Mouse (Mus musculus) liver, embryonic 12.5 days (tissue): ENCODE measurements at regions not wholly inside any gene's neighbourhood (a gene's known extent, or its start where the extent isn't known, plus 50 kb on each side); places are given as distances from the start of the nearest gene placed in this dataset.
"Not testable (repeated sequence)": the region's sequence is repeated elsewhere in the genome, so short reads cannot be mapped to it uniquely, and the experiment has no call there.

Experiments used
- ATAC-seq: fragments of 200-750 bp; cut with Nextera tagmentation; 2 replicates; pipeline ENCODE4 v1.8.0; 2017; ENCODE audit warnings: moderate number of reproducible peaks, mild to moderate bottlenecking, moderate library complexity
- H3K27ac ChIP-seq: fragments of 300-500 bp; sonication (generic); 2 replicates; pipeline ENCODE4 v1.5.1; 2016; ENCODE audit warnings: mild to moderate bottlenecking
- H3K27me3 ChIP-seq: fragments of 300-500 bp; sonication (generic); replicated peaks from 2 replicates; pipeline ENCODE4 v1.6.1; 2016; ENCODE audit warnings: mild to moderate bottlenecking, moderate library complexity
- H3K36me3 ChIP-seq: fragments of 300-500 bp; sonication (generic); 2 replicates; pipeline ENCODE4 v1.6.1; 2016; ENCODE audit warnings: mild to moderate bottlenecking, moderate library complexity
- H3K4me1 ChIP-seq: fragments of 300-500 bp; sonication (generic); 2 replicates; pipeline ENCODE4 v1.6.1; 2016
- H3K4me2 ChIP-seq: fragments of 300-500 bp; sonication (generic); 2 replicates; pipeline ENCODE4 v1.6.1; 2016; ENCODE audit warnings: mild to moderate bottlenecking, moderate library complexity
- H3K4me3 ChIP-seq: fragments of 300-500 bp; sonication (generic); 2 replicates; pipeline ENCODE4 v1.5.1; 2016; ENCODE audit warnings: mild to moderate bottlenecking, moderate library complexity
- H3K9ac ChIP-seq: fragments of 300-500 bp; sonication (generic); 2 replicates; pipeline ENCODE4 v1.6.1; 2016; ENCODE audit warnings: mild to moderate bottlenecking, moderate library complexity
- H3K9me3 ChIP-seq: fragments of 300-500 bp; sonication (generic); replicated peaks from 2 replicates; pipeline ENCODE4 v1.6.1; 2016; ENCODE audit warnings: mild to moderate bottlenecking, moderate library complexity
- WGBS: fragments of 180-500 bp; shearing (Covaris S2); methylation state at CpG from one replicate; pipeline ENCODE4 v1.1.7; 2016; ENCODE audit not compliant: insufficient replicate concordance; 5-methylcytosine and 5-hydroxymethylcytosine counted together

- H3K27ac ChIP-seq = no peak overlapping the region
- no peak overlapping the region for H3K9ac ChIP-seq
- no peaks in the 10 kb centered on the region for H3K36me3 ChIP-seq
- no peaks in the 10 kb centered on the region for H3K27me3 ChIP-seq
- H3K4me2 ChIP-seq = no peak overlapping the region
- H3K4me1 ChIP-seq = no peaks in the 10 kb centered on the region
- no peak overlapping the region for H3K4me3 ChIP-seq
- ATAC-seq = no peak
- H3K9me3 ChIP-seq = no peaks in the 10 kb centered on the region
Measured at GRCm38 (mm10) chr8:42442786-42443185, 698.5 kb downstream of the Triml1 start.

- Histone ChIP-seq H3K36me3 (no peaks in the 10 kb centered on the region), H3K9me3 (no peaks in the 10 kb centered on the region), H3K9ac (no peak overlapping the region), H3K27ac (no peak overlapping the region), H3K27me3 (no peaks in the 10 kb centered on the region), H3K4me3 (no peak overlapping the region), H3K4me1 (no peaks in the 10 kb centered on the region), H3K4me2 (no peak overlapping the region)
- WGBS = 53% methylated on average over 2 of the region's 2 CpGs
- no peak for ATAC-seq
Measured at GRCm38 (mm10) chr8:42402632-42403031, 738.7 kb downstream of the Triml1 start.

- no peak overlapping the region for H3K27ac ChIP-seq
- no peaks in the 10 kb centered on the region for H3K4me1 ChIP-seq
- ATAC-seq = no peak
- no peaks in the 10 kb centered on the region for H3K9me3 ChIP-seq
- WGBS = 54% methylated on average over 3 of the region's 3 CpGs
- no peaks in the 10 kb centered on the region for H3K36me3 ChIP-seq
- no peak overlapping the region for H3K4me2 ChIP-seq
- no peak overlapping the region for H3K9ac ChIP-seq
- H3K4me3 ChIP-seq = no peak overlapping the region
- H3K27me3 ChIP-seq = no peaks in the 10 kb centered on the region
Measured at GRCm38 (mm10) chr8:42396886-42397285, 744.4 kb downstream of the Triml1 start.

- Histone ChIP-seq H3K4me3 (no peak overlapping the region), H3K9me3 (no peaks in the 10 kb centered on the region), H3K27me3 (no peaks in the 10 kb centered on the region), H3K27ac (no peak overlapping the region), H3K9ac (no peak overlapping the region), H3K4me2 (no peak overlapping the region), H3K4me1 (no peaks in the 10 kb centered on the region), H3K36me3 (no peaks in the 10 kb centered on the region)
- ATAC-seq = no peak
- 54% methylated on average over 3 of the region's 3 CpGs for WGBS
Measured at GRCm38 (mm10) chr8:42388816-42389215, 752.5 kb downstream of the Triml1 start.

- Histone ChIP-seq H3K9ac (no peak overlapping the region), H3K4me2 (no peak overlapping the region), H3K4me1 (no peaks in the 10 kb centered on the region), H3K4me3 (no peak overlapping the region), H3K27me3 (no peaks in the 10 kb centered on the region), H3K36me3 (no peaks in the 10 kb centered on the region), H3K9me3 (no peaks in the 10 kb centered on the region), H3K27ac (no peak overlapping the region)
- no peak for ATAC-seq
- WGBS = 60% methylated on average over 3 of the region's 3 CpGs
Measured at GRCm38 (mm10) chr8:42348073-42348603, 793.1 kb downstream of the Triml1 start.

GRCm38 (mm10) chr8:42334708-42335107, 806.6 kb downstream of the Triml1 start:
- no peak for ATAC-seq
- Histone ChIP-seq H3K9me3 (no peaks in the 10 kb centered on the region), H3K27ac (no peak overlapping the region), H3K4me2 (no peak overlapping the region), H3K27me3 (no peaks in the 10 kb centered on the region), H3K4me1 (no peaks in the 10 kb centered on the region), H3K9ac (no peak overlapping the region), H3K36me3 (no peaks in the 10 kb centered on the region), H3K4me3 (no peak overlapping the region)
- WGBS = 65% methylated on average over 9 of the region's 9 CpGs

GRCm38 (mm10) chr8:42324663-42325062, 816.6 kb downstream of the Triml1 start:
- no peak for ATAC-seq
- WGBS = 70% methylated on average over 4 of the region's 4 CpGs

GRCm38 (mm10) chr8:42322862-42323261, 818.4 kb downstream of the Triml1 start:
- no peak overlapping the region for H3K4me2 ChIP-seq
- no peak overlapping the region for H3K4me3 ChIP-seq
- no peaks in the 10 kb centered on the region for H3K27me3 ChIP-seq
- H3K27ac ChIP-seq = no peak overlapping the region
- no peaks in the 10 kb centered on the region for H3K4me1 ChIP-seq
- no peak for ATAC-seq
- H3K36me3 ChIP-seq = no peaks in the 10 kb centered on the region
- H3K9ac ChIP-seq = no peak overlapping the region
- H3K9me3 ChIP-seq = 0 out of 2 replicates have a peak, but pooled peaks cover 2% of the 10 kb centered on the region

More at GRCm38 (mm10) chr8:42324663-42325062, 816.6 kb downstream of the Triml1 start:
- Histone ChIP-seq H3K27me3 (no peaks in the 10 kb centered on the region), H3K4me3 (no peak overlapping the region), H3K9ac (no peak overlapping the region), H3K4me2 (no peak overlapping the region), H3K36me3 (no peaks in the 10 kb centered on the region), H3K27ac (no peak overlapping the region), H3K4me1 (no peaks in the 10 kb centered on the region), H3K9me3 (0 out of 2 replicates have a peak, but pooled peaks cover 2% of the 10 kb centered on the region)

GRCm38 (mm10) chr8:42311060-42311459, 830.2 kb downstream of the Triml1 start:
- Histone ChIP-seq H3K27ac (no peak overlapping the region), H3K36me3 (no peaks in the 10 kb centered on the region), H3K9me3 (no peaks in the 10 kb centered on the region), H3K4me2 (no peak overlapping the region), H3K4me3 (no peak overlapping the region), H3K4me1 (no peaks in the 10 kb centered on the region), H3K9ac (no peak overlapping the region), H3K27me3 (no peaks in the 10 kb centered on the region)
- ATAC-seq = no peak
- 70% methylated on average over 1 of the region's 1 CpGs for WGBS

GRCm38 (mm10) chr8:42291392-42291791, 849.9 kb downstream of the Triml1 start:
- Histone ChIP-seq H3K9me3 (no peaks in the 10 kb centered on the region), H3K4me1 (no peaks in the 10 kb centered on the region), H3K4me2 (no peak overlapping the region), H3K36me3 (no peaks in the 10 kb centered on the region), H3K9ac (no peak overlapping the region), H3K4me3 (no peak overlapping the region), H3K27ac (no peak overlapping the region), H3K27me3 (no peaks in the 10 kb centered on the region)
- ATAC-seq = no peak

- no peak overlapping the region for H3K27ac ChIP-seq
- no peak for ATAC-seq
- H3K4me3 ChIP-seq = no peak overlapping the region
- no peak overlapping the region for H3K4me2 ChIP-seq
- H3K9ac ChIP-seq = no peak overlapping the region
- H3K4me1 ChIP-seq = no peaks in the 10 kb centered on the region
- no peaks in the 10 kb centered on the region for H3K27me3 ChIP-seq
- H3K36me3 ChIP-seq = no peaks in the 10 kb centered on the region
- H3K9me3 ChIP-seq = no peaks in the 10 kb centered on the region
- 76% methylated on average over 2 of the region's 2 CpGs for WGBS
Measured at GRCm38 (mm10) chr8:42282011-42282410, 859.3 kb downstream of the Triml1 start.

GRCm38 (mm10) chr8:42253358-42253757, 836.5 kb upstream of the Frg1 start:
- H3K9ac ChIP-seq = no peak overlapping the region
- no peaks in the 10 kb centered on the region for H3K4me1 ChIP-seq
- no peaks in the 10 kb centered on the region for H3K27me3 ChIP-seq
- no peak overlapping the region for H3K4me3 ChIP-seq
- no peaks in the 10 kb centered on the region for H3K9me3 ChIP-seq
- no peak overlapping the region for H3K27ac ChIP-seq
- ATAC-seq = no peak
- WGBS = 92% methylated on average over 1 of the region's 1 CpGs
- no peaks in the 10 kb centered on the region for H3K36me3 ChIP-seq
- no peak overlapping the region for H3K4me2 ChIP-seq

GRCm38 (mm10) chr8:42242321-42242720, 825.4 kb upstream of the Frg1 start:
- not testable (repeated sequence) for H3K9ac ChIP-seq, H3K36me3 ChIP-seq, ATAC-seq, H3K27ac ChIP-seq, H3K4me1 ChIP-seq, H3K27me3 ChIP-seq, H3K9me3 ChIP-seq, H3K4me2 ChIP-seq, H3K4me3 ChIP-seq
- 58% methylated on average over 1 of the region's 1 CpGs for WGBS
